Mouse (Mus musculus) stomach, embryonic 14.5 days (tissue): Measurements from ENCODE around the gene Tmprss11f. TPM values are rescaled to one million over a fixed set of nuclear protein-coding genes. Genes with fewer than 3 reads are reported as not detected.
"Not testable (repeated sequence)": the region's sequence is repeated elsewhere in the genome, so short reads cannot be mapped to it uniquely, and the experiment has no call there.

ENCODE experiments used
- ATAC-seq: fragments of 200-750 bp; cut with Nextera tagmentation; 2 replicates; pipeline ENCODE4 v1.8.0; 2017; ENCODE audit warnings: low read depth, moderate TSS enrichment; ENCODE audit not compliant: insufficient number of reproducible peaks, insufficient read depth, low FRiP score
- H3K27ac ChIP-seq: fragments of 300-500 bp; sonication (generic); 2 replicates; pipeline ENCODE4 v1.5.1; 2014; ENCODE audit warnings: mild to moderate bottlenecking, low read length, moderate library complexity, mixed read lengths
- H3K27me3 ChIP-seq: fragments of 300-500 bp; sonication (generic); 2 replicates; pipeline ENCODE4 v1.6.1; 2014; ENCODE audit warnings: low read length, control low read depth, mixed read lengths; ENCODE audit not compliant: control insufficient read depth, insufficient read depth
- H3K36me3 ChIP-seq: fragments of 300-500 bp; sonication (generic); 2 replicates; pipeline ENCODE4 v1.6.1; 2014; ENCODE audit warnings: mild to moderate bottlenecking, control low read depth, low read length, moderate library complexity, mixed read lengths; ENCODE audit not compliant: control insufficient read depth, insufficient read depth
- H3K4me1 ChIP-seq: fragments of 300-500 bp; sonication (generic); 2 replicates; pipeline ENCODE4 v1.6.1; 2014; ENCODE audit warnings: low read length, control low read depth, mixed read lengths; ENCODE audit not compliant: control insufficient read depth, insufficient read depth
- H3K4me2 ChIP-seq: fragments of 300-500 bp; sonication (generic); replicated peaks from 2 replicates; pipeline ENCODE4 v1.6.1; 2014; ENCODE audit warnings: low read depth, low read length, control low read depth
- H3K4me3 ChIP-seq: fragments of 300-500 bp; sonication (generic); 2 replicates; pipeline ENCODE4 v1.5.1; 2014; ENCODE audit warnings: low read depth, low read length, control low read depth
- H3K9ac ChIP-seq: fragments of 300-500 bp; sonication (generic); replicated peaks from 2 replicates; pipeline ENCODE4 v1.6.1; 2014; ENCODE audit warnings: low read depth, mild to moderate bottlenecking, control low read depth, low read length, moderate library complexity, mixed read lengths
- H3K9me3 ChIP-seq: fragments of 300-500 bp; sonication (generic); 2 replicates; pipeline ENCODE4 v1.6.1; 2016; ENCODE audit warnings: low read depth, low read length, control low read depth; ENCODE audit not compliant: control insufficient read depth
- WGBS: fragments of 180-500 bp; shearing (Covaris S2); extraction: QIAGEN DNeasy Blood & Tissue Kit; methylation state at CpG from one replicate; pipeline ENCODE4 v1.1.7; 2014; 5-methylcytosine and 5-hydroxymethylcytosine counted together
- polyA plus RNA-seq: library from polyadenylated mRNA; unstranded; fragments of >200 nt; fragmentation: Nextera tagmentation; extraction: Ambion mirVana; gene quantifications from 2 replicates; pipeline ENCODE4 v1.2.1, GENCODE M21; 2014

Tmprss11f gene
- polyA plus RNA-seq, 1 experiment from 2014 or later: 0.06 TPM

GRCm38 (mm10) chr5:86578761-86579160, 53.5 kb downstream of the Tmprss11f start:
- not testable (repeated sequence) for ATAC-seq, H3K27ac ChIP-seq, H3K4me2 ChIP-seq, H3K9me3 ChIP-seq, H3K36me3 ChIP-seq, H3K27me3 ChIP-seq, H3K4me3 ChIP-seq, H3K4me1 ChIP-seq, H3K9ac ChIP-seq
- 81% methylated on average over 8 of the region's 8 CpGs for WGBS

- H3K4me3 ChIP-seq: no peak overlapping the region
- H3K27me3 ChIP-seq: no peaks in the 10 kb centered on the region
- H3K9ac ChIP-seq: no peak overlapping the region
- H3K27ac ChIP-seq: no peak overlapping the region
- no peaks in the 10 kb centered on the region for H3K4me1 ChIP-seq
- ATAC-seq: no peak
- H3K4me2 ChIP-seq: no peak overlapping the region
- 85% methylated on average over 2 of the region's 2 CpGs for WGBS
- H3K36me3 ChIP-seq: no peaks in the 10 kb centered on the region
- H3K9me3 ChIP-seq: no peaks in the 10 kb centered on the region
Measured at GRCm38 (mm10) chr5:86546693-86547092, 85.5 kb downstream of the Tmprss11f start.

- Histone ChIP-seq H3K4me3 (no peak overlapping the region), H3K9me3 (no peaks in the 10 kb centered on the region), H3K27me3 (no peaks in the 10 kb centered on the region), H3K4me2 (no peak overlapping the region), H3K36me3 (no peaks in the 10 kb centered on the region), H3K27ac (no peak overlapping the region), H3K9ac (no peak overlapping the region), H3K4me1 (no peaks in the 10 kb centered on the region)
- 62% methylated on average over 3 of the region's 3 CpGs for WGBS
- ATAC-seq: no peak
Measured at GRCm38 (mm10) chr5:86540601-86541000, 91.6 kb downstream of the Tmprss11f start.

- H3K27me3 ChIP-seq: no peaks in the 10 kb centered on the region
- 59% methylated on average over 2 of the region's 2 CpGs for WGBS
- H3K9me3 ChIP-seq: no peaks in the 10 kb centered on the region
- H3K4me1 ChIP-seq: no peaks in the 10 kb centered on the region
- H3K4me3 ChIP-seq: no peak overlapping the region
- no peak overlapping the region for H3K9ac ChIP-seq
- H3K4me2 ChIP-seq: no peak overlapping the region
- no peaks in the 10 kb centered on the region for H3K36me3 ChIP-seq
- no peak for ATAC-seq
- no peak overlapping the region for H3K27ac ChIP-seq
Measured at GRCm38 (mm10) chr5:86528725-86529124, 103.5 kb downstream of the Tmprss11f start.

- WGBS: 69% methylated on average over 9 of the region's 9 CpGs
- Histone ChIP-seq H3K4me2 (no peak within 1 kb of the TSS), H3K27me3 (no peaks in the 10 kb centered on the region), H3K9ac (no peak within 1 kb of the TSS), H3K4me3 (no peak within 1 kb of the TSS), H3K36me3 (no peaks in the 10 kb centered on the region), H3K4me1 (no peaks in the 10 kb centered on the region), H3K27ac (no peak within 1 kb of the TSS), H3K9me3 (no peaks in the 10 kb centered on the region)
- ATAC-seq: no peak
Measured at GRCm38 (mm10) chr5:86518500-86518899, 113.7 kb downstream of the Tmprss11f start, which contains the start of gene Tmprss11g. Gene Tmprss11g, minus strand, starts transcription at chr5:86518600.

- no peak overlapping the region for H3K27ac ChIP-seq
- H3K9me3 ChIP-seq: no peaks in the 10 kb centered on the region
- 59% methylated on average over 5 of the region's 5 CpGs for WGBS
- no peak overlapping the region for H3K9ac ChIP-seq
- H3K36me3 ChIP-seq: no peaks in the 10 kb centered on the region
- no peak overlapping the region for H3K4me2 ChIP-seq
- no peak overlapping the region for H3K4me3 ChIP-seq
- no peaks in the 10 kb centered on the region for H3K4me1 ChIP-seq
- ATAC-seq: no peak
- no peaks in the 10 kb centered on the region for H3K27me3 ChIP-seq
Measured at GRCm38 (mm10) chr5:86511538-86511937, 120.7 kb downstream of the Tmprss11f start.

GRCm38 (mm10) chr5:86493453-86493852, 138.8 kb downstream of the Tmprss11f start:
- ATAC-seq: no peak
- H3K27ac ChIP-seq: no peak overlapping the region
- no peaks in the 10 kb centered on the region for H3K27me3 ChIP-seq
- no peak overlapping the region for H3K4me2 ChIP-seq
- H3K4me1 ChIP-seq: no peaks in the 10 kb centered on the region
- no peak overlapping the region for H3K4me3 ChIP-seq
- H3K36me3 ChIP-seq: no peaks in the 10 kb centered on the region
- no peaks in the 10 kb centered on the region for H3K9me3 ChIP-seq
- H3K9ac ChIP-seq: no peak overlapping the region
- 65% methylated on average over 1 of the region's 1 CpGs for WGBS

- WGBS: 68% methylated on average over 2 of the region's 2 CpGs
Measured at GRCm38 (mm10) chr5:86482562-86482961, 149.7 kb downstream of the Tmprss11f start.

GRCm38 (mm10) chr5:86482031-86482430, 150.2 kb downstream of the Tmprss11f start:
- no peak overlapping the region for H3K27ac ChIP-seq
- H3K27me3 ChIP-seq: no peaks in the 10 kb centered on the region
- no peak overlapping the region for H3K4me3 ChIP-seq
- no peaks in the 10 kb centered on the region for H3K4me1 ChIP-seq
- H3K9me3 ChIP-seq: no peaks in the 10 kb centered on the region
- no peak overlapping the region for H3K9ac ChIP-seq
- no peak overlapping the region for H3K4me2 ChIP-seq
- ATAC-seq: no peak
- WGBS: 80% methylated on average over 1 of the region's 1 CpGs
- H3K36me3 ChIP-seq: no peaks in the 10 kb centered on the region

More at GRCm38 (mm10) chr5:86482562-86482961, 149.7 kb downstream of the Tmprss11f start:
- no peaks in the 10 kb centered on the region for H3K9me3 ChIP-seq
- H3K36me3 ChIP-seq: no peaks in the 10 kb centered on the region
- no peaks in the 10 kb centered on the region for H3K27me3 ChIP-seq
- ATAC-seq: no peak
- H3K4me1 ChIP-seq: no peaks in the 10 kb centered on the region
- H3K4me2 ChIP-seq: no peak overlapping the region
- no peak overlapping the region for H3K9ac ChIP-seq
- no peak overlapping the region for H3K27ac ChIP-seq
- no peak overlapping the region for H3K4me3 ChIP-seq
